Mouse (Mus musculus) megakaryocyte, embryonic 14.5 days (primary cell): ENCODE data around the gene Krt7. TPM values are rescaled to one million over a fixed set of nuclear protein-coding genes. Genes with fewer than 3 reads are reported as not detected.

ENCODE experiments used
- H3K27me3 ChIP-seq: replicated peaks from 2 replicates; pipeline ENCODE3; 2012; ENCODE audit warnings: inconsistent platforms
- H3K36me3 ChIP-seq: replicated peaks from 2 replicates; pipeline ENCODE3; 2012; ENCODE audit warnings: low read length, inconsistent platforms, mixed read lengths
- H3K4me1 ChIP-seq: 2 replicates; pipeline ENCODE4 v1.6.1; 2012; ENCODE audit warnings: inconsistent platforms
- H3K4me3 ChIP-seq: replicated peaks from 2 replicates; pipeline ENCODE3; 2012; ENCODE audit warnings: moderate library complexity, mild to moderate bottlenecking, inconsistent platforms
- H3K9me3 ChIP-seq: 2 replicates; pipeline ENCODE4 v1.6.1; 2012; ENCODE audit warnings: inconsistent platforms
- FLI1 ChIP-seq: IDR thresholded peaks from 2 replicates; pipeline ENCODE4 v1.6.1; 2012; ENCODE audit warnings: low read length, inconsistent platforms, mixed read lengths
- GATA1 ChIP-seq: IDR thresholded peaks from 3 replicates; pipeline ENCODE4 v1.6.1; 2012; ENCODE audit warnings: mixed read lengths, low read length, inconsistent platforms, borderline replicate concordance
- polyA plus RNA-seq: library from polyadenylated mRNA; stranded (reverse); fragments of >175 nt; gene quantifications from 2 replicates; pipeline ENCODE4 v1.2.3, GENCODE M21; 2012; ENCODE audit warnings: low replicate concordance; ENCODE audit not compliant: insufficient read depth

Krt7 gene
- not detected in 2 replicates for polyA plus RNA-seq

GRCm38 (mm10) chr15:101410775-101411174 is at the start of gene Krt7:
Gene Krt7, plus strand, starts transcription at chr15:101411043.
- Histone ChIP-seq H3K4me3 (no peak within 1 kb of the TSS), H3K9me3 (no peaks in the 10 kb centered on the region), H3K36me3 (no peaks in the 10 kb centered on the region), H3K27me3 (peaks cover 72% of the 10 kb centered on the region), H3K4me1 (peaks cover 15% of the 10 kb centered on the region)
- no peak for TF ChIP-seq FLI1
- no peak for TF ChIP-seq GATA1

GRCm38 (mm10) chr15:101362393-101363010 is 48.3 kb upstream of the Krt7 start:
- no peak for TF ChIP-seq GATA1
- TF ChIP-seq FLI1 = no peak
- Histone ChIP-seq H3K4me1 (peaks cover 18% of the 10 kb centered on the region; the same call in 1 of the 2 replicates), H3K4me3 (no peak overlapping the region), H3K9me3 (no peaks in the 10 kb centered on the region), H3K27me3 (peaks cover 90% of the 10 kb centered on the region), H3K36me3 (no peaks in the 10 kb centered on the region)

DNA sequence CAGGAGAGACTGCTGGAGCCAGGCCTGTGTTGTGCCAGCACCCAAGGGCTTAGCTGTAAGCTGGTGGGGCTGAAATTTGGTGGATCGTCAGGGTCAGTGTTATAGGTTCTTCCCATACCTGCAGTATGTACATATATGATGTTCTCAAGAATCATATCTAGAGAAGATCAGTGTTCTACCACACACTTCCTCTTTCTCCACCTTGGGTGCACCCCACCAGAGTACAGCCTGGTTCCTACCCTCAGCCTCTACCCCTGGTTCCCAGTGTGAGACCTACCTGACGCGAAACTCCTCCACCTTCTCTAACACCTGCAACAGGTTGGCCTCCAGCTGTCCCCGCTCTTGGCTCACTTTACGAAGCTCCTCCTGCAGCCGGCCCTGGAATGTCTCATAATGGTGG is 46.9 kb upstream of the Krt7 start:
- TF ChIP-seq GATA1 = no peak
- TF ChIP-seq FLI1 = no peak
- Histone ChIP-seq H3K4me3 (no peak overlapping the region), H3K9me3 (no peaks in the 10 kb centered on the region), H3K4me1 (peaks cover 26% of the 10 kb centered on the region; the same call in 1 of the 2 replicates), H3K36me3 (no peaks in the 10 kb centered on the region), H3K27me3 (peaks cover 95% of the 10 kb centered on the region)

DNA sequence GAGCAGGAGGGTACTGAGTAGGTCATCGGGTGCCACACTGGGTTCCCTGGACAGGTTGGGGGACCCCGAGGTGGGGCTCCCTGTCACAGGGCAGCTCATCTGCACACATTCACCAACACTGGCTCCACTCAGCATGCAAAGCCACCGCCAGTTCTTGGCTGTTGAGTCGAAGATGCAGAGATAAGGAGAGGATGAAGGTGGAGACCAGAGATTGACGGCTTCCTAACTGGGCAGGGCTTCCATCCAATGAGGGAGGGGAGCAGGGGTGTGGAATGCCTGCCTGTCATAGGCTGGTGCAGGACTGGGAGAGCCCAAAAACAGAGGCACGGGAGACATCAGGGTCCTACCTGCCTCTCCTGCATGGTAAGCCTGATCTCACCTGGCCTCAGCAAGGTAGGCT is 46.4 kb upstream of the Krt7 start:
- Histone ChIP-seq H3K4me1 (peaks cover 31% of the 10 kb centered on the region; the same call in 1 of the 2 replicates), H3K4me3 (no peak overlapping the region), H3K36me3 (no peaks in the 10 kb centered on the region), H3K27me3 (peaks cover 98% of the 10 kb centered on the region), H3K9me3 (no peaks in the 10 kb centered on the region)
- TF ChIP-seq GATA1 (no peak), FLI1 (no peak)

DNA sequence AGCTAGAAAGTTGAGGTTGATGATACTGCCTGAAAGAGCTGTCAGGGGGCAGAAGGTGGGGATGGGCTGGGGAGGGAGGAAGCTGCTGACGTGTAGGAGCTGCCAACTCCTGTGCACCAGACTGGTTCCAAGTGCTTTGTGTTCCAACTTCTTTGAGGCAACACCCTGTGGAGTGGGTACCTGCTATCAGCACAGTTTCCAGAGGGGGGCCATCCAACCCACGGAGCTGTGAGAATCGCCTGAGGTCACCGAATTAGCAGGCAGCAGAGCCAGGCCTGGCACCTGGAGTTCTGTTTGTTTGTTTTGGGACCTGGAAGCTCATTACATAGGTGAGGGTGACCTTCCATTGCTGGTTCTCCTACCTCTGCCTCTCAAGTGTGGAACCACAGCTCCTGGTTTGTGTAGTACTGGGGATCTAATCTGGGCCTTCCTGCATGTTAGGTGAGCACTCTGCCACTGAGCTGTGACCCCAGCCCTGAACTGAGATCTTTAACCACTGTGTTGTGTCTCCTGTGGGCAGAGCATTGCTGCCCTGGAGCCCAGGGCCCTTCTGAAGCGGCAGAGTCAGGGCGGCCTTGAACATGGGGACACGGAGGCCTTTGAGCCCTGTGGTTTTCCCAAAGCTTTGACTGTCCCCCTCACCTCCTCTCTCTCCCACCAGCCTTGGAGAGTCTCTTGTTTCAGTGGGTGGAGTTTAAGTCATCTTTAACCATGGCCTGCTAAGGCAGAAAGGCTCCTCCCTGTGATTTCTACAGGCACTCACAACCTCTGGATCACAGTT is 45.8 kb upstream of the Krt7 start:
- no peaks in the 10 kb centered on the region for H3K36me3 ChIP-seq
- no peak overlapping the region for H3K4me3 ChIP-seq
- H3K27me3 ChIP-seq = peaks cover 98% of the 10 kb centered on the region
- peaks cover 31% of the 10 kb centered on the region; the same call in 1 of the 2 replicates for H3K4me1 ChIP-seq
- no peak for TF ChIP-seq GATA1
- no peak for TF ChIP-seq FLI1
- H3K9me3 ChIP-seq = no peaks in the 10 kb centered on the region

- H3K4me3 ChIP-seq = no peak overlapping the region
- peaks cover 31% of the 10 kb centered on the region; the same call in 1 of the 2 replicates for H3K4me1 ChIP-seq
- peaks cover 96% of the 10 kb centered on the region for H3K27me3 ChIP-seq
- TF ChIP-seq GATA1 (no peak), FLI1 (no peak)
- no peaks in the 10 kb centered on the region for H3K9me3 ChIP-seq
- H3K36me3 ChIP-seq = no peaks in the 10 kb centered on the region
Observed at GRCm38 (mm10) chr15:101365721-101366120, 45.1 kb upstream of the Krt7 start.

DNA sequence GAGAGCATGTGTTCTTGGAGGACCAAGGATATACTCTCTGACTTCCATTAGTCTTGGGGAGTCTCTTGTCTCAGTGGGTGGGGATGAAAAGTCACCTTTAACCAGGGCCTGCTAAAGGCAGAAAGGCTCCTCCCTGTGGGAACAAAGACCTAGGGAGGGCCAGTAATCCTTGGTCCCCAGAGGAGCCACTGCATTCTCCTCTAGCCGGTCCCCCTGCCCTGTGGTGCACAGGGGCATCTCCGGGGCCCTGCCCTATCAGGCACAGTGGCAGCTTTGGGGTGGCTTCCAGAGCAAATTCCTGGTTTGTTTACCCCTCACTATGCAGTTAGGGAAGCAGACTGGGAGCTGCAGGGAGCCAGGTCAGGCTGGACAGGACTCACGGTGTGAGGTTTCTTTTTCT is 44.4 kb upstream of the Krt7 start:
- no peak for TF ChIP-seq GATA1
- TF ChIP-seq FLI1 = no peak
- Histone ChIP-seq H3K9me3 (no peaks in the 10 kb centered on the region), H3K27me3 (peaks cover 95% of the 10 kb centered on the region), H3K4me3 (no peak overlapping the region), H3K36me3 (no peaks in the 10 kb centered on the region), H3K4me1 (peaks cover 33% of the 10 kb centered on the region; the same call in 1 of the 2 replicates)

GRCm38 (mm10) chr15:101366926-101367325 is 43.9 kb upstream of the Krt7 start:
- Histone ChIP-seq H3K4me1 (peaks cover 34% of the 10 kb centered on the region; the same call in 1 of the 2 replicates), H3K9me3 (no peaks in the 10 kb centered on the region), H3K36me3 (no peaks in the 10 kb centered on the region), H3K4me3 (peak overlapping the region; percentile 0), H3K27me3 (peaks cover 94% of the 10 kb centered on the region)
- TF ChIP-seq FLI1 (no peak), GATA1 (no peak)

DNA sequence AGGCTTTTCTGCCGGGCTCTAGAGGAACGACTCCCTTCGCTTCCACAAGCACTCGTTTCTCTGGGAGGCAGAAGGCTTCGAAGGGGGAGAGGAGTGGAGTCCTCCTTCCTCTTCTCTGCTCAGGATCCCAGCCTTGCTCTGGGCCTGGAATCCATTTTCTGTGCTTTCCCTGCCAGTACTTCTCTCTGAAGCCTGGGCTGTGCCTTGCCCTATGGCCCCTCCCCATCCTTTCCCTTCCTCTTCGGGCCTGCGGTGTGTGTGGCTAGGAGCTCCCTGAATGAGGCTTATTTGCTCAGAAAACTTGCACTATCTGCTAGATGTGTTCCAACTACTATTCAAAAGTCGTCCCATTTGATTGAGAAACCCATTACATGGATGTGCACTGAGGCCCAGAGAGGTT is 43.3 kb upstream of the Krt7 start:
- H3K4me1 ChIP-seq = peaks cover 37% of the 10 kb centered on the region
- no peak for TF ChIP-seq FLI1
- TF ChIP-seq GATA1 = no peak
- H3K27me3 ChIP-seq = peaks cover 91% of the 10 kb centered on the region
- no peak overlapping the region for H3K4me3 ChIP-seq
- H3K9me3 ChIP-seq = no peaks in the 10 kb centered on the region
- no peaks in the 10 kb centered on the region for H3K36me3 ChIP-seq

- no peak overlapping the region for H3K4me3 ChIP-seq
- H3K9me3 ChIP-seq = no peaks in the 10 kb centered on the region
- H3K4me1 ChIP-seq = peaks cover 40% of the 10 kb centered on the region
- H3K36me3 ChIP-seq = no peaks in the 10 kb centered on the region
- no peak for TF ChIP-seq FLI1
- no peak for TF ChIP-seq GATA1
- H3K27me3 ChIP-seq = peaks cover 91% of the 10 kb centered on the region
Observed at GRCm38 (mm10) chr15:101368015-101368414, 42.8 kb upstream of the Krt7 start.
